Mouse (Mus musculus) urinary bladder, postnatal 25 days (tissue): Measurements from ENCODE around the gene Baz1a.
"Not testable (repeated sequence)": the region's sequence is repeated elsewhere in the genome, so short reads cannot be mapped to it uniquely, and the experiment has no call there.

Source experiments
- DNase-seq: peaks from one replicate; pipeline ENCODE4 v3.0.0; 2022; ENCODE audit warnings: low spot score

The Baz1a gene

DNA sequence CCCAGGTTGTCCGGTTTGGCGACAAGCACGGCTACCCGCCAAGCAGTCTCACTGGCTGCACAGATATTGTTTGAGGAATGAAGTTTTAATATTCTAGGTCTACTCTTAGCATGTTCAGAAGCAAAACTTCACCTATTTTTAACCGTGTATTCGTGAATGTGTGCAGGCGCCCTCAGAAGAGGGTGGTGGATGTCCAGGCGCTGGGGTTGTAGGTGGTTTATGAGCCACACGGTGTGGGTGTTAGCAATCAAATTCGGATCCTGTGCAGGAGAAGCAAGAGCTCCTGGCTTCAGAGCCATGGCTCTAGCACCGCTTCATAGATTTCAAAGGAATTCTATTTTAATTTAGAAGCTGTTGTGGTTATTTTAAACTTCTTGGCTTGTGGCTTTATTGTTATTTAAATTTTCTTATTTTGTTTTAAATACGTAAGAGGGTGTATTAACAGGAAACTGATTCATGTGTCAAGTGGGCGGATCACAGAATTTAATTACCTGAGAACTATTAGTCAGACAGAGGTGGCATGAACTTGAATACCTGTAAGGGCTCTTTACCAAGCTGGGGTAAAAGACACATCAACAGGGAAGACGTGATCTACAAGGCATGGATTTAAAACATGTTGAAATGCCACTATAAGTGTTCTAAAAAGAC is 6.7 kb downstream of the Baz1a start:
- DNase-seq, result no peak

- no peak for DNase-seq
Measured at GRCm38 (mm10) chr12:55006071-55006470, 8.1 kb downstream of the Baz1a start.

GRCm38 (mm10) chr12:55004396-55004795 is 9.8 kb downstream of the Baz1a start:
- no peak for DNase-seq

GRCm38 (mm10) chr12:55003843-55004242 is 10.3 kb downstream of the Baz1a start:
- no peak for DNase-seq

DNA sequence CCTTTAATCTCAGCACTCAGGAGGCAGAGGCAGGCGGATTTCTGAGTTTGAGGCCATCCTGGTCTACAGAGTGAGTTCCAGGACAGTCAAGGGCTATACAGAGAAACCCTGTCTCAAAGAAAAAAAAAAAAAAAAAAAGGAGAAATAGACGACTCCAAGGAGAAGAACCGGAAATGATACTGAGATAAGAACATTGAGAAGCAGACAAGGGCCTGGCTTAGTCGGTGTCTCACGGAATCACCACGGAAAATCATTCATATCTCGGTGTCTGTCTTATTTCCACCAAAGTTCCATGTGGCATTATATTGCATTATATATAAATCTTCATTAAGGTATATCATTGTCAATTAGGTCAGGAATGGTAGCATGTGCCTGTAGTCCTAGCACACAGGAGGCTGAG is 11.6 kb downstream of the Baz1a start:
- DNase-seq, result not testable (repeated sequence)

GRCm38 (mm10) chr12:54999016-54999690 is 15.0 kb downstream of the Baz1a start:
- no peak for DNase-seq

DNA sequence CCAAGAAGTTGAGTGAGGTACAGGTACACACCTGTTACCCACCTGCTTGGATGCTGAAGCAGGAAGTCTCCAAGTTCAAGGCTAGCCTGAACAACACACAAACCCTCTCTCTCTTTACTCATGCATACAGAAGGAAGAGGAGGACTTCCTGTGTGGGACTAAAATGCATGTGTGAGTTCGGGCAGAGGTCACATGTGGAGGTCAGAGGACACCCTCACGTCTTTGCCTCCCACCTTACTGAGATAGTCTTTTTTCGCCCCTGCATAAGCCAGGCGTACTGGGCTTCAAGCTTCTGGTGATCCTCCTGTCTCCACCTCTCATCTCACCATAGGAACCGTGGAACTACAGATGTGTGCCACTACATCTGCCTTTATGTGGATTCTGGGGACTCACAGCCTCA is 15.7 kb downstream of the Baz1a start:
- no peak for DNase-seq

DNA sequence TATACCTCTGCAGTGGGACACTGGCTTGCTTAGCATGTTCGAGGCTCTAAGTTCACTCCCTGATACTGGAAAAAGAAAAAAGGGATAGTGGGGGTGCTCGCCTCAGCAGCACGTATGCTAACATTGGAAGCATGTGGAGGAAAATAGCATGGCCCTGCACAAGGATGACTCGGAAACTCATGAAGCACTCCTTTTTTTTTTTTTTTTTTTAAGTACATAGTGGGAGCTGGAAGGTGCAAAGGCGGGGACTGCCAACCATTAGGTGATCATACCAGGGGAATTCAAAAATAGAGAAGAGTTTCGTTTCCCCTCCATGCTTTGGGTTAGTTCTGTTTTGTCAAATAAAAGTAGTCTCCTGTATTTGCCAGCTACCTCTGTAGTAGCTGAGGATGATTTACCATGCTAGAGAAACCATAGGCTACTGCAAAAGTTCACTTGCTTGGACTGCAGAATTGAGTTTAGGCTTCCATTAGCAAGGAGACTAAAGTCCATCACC is 17.1 kb downstream of the Baz1a start:
- no peak for DNase-seq

- DNase-seq, result no peak
Measured at GRCm38 (mm10) chr12:54995965-54996364, 18.2 kb downstream of the Baz1a start.

DNA sequence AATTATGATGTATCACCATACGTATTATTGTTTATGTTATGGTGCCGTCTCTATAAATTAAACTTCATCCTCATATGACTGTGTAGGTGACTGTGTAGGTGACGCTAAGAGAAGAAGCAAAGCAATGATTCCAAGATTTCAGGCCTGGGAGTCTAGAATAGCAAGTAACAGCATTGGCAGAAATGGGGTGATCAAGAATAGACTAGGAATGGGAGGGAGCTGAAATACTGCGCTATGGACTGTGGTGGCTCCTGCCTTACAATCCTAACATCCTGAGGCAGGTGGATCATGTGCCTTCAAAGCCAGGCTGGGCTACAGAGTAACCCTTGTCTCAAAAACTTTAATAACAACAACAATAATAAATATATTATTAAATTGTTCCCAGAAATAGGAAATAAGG is 19.7 kb downstream of the Baz1a start:
- no peak for DNase-seq

DNA sequence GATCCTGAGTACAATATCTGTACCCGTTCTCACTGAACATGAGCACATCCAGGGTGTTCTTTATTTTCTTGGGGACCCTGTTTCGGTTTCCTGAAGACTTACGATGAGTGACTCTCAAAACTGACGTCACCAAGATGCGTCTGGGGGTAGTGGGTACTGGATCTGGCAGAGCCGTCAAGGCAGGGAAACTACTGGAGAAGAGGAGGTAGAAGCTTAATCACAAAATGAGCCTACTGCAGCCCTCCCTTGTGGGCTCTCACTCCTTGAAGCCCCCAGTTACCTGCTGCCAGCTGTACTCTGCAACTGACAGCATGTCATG is 20.1 kb downstream of the Baz1a start:
- no peak for DNase-seq

- no peak for DNase-seq
Measured at GRCm38 (mm10) chr12:54993246-54994067, 20.7 kb downstream of the Baz1a start.

- DNase-seq, result no peak
Measured at GRCm38 (mm10) chr12:54992814-54993213, 21.3 kb downstream of the Baz1a start.

GRCm38 (mm10) chr12:54988323-54988850 is 25.8 kb downstream of the Baz1a start:
- no peak for DNase-seq

- no peak for DNase-seq
Measured at GRCm38 (mm10) chr12:54987156-54987555, 27.0 kb downstream of the Baz1a start.

- peak; percentile 60 for DNase-seq
Measured at GRCm38 (mm10) chr12:54986052-54986717, 28.0 kb downstream of the Baz1a start, which contains the start of gene Gm20403. Gene Gm20403, minus strand, starts transcription at chr12:54986529.

DNA sequence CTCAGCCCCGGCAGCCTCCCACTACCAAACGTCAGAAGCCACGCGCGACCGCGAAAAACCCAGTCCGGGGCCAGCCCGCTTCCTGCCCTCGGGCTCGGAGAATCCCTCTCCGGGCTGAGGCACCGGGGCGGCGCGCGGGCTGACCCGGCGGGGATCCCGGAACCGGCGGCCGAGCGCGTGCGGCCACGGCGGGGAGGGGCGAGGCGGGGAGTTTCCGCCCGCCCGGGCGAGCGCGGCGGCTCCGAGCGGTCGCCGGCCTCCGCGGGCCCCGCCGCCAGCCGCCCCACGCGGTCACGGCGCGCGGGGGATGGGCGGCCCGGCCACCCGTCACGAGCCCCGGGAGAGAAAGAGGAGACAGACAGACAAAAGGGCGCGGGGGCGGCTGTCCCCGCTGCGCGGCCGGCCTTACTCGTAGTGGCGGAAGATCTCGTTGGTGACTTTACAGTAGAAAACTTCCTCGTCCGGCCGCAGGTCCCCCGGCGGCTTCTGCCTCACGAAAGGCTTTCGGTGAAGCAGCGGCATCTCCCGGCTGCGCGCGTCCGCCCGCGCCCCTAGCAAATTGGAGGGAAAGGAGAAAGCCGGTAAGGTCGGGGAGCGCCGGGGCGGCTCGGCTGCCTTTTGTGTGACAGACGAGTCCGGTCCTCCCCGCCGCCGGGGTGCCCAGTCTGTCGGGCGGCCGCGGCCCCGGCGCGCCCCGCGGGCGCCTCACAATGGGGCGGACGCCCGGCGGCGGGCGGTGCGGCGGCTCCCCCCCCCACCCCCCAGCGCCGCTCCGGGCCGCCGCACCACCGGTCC is 28.7 kb downstream of the Baz1a start:
- peak; percentile 60 for DNase-seq

GRCm38 (mm10) chr12:54984701-54985256 is 29.4 kb downstream of the Baz1a start:
- DNase-seq, result no peak

- DNase-seq, result no peak
Measured at GRCm38 (mm10) chr12:54982935-54983715, 31.0 kb downstream of the Baz1a start.

- DNase-seq, result no peak
Measured at GRCm38 (mm10) chr12:54981962-54982361, 32.2 kb downstream of the Baz1a start.
